Mouse (Mus musculus): ENCODE measurements around the gene Amz1. TPM values are rescaled to one million over a fixed set of nuclear protein-coding genes. Genes with fewer than 3 reads are reported as not detected.

Amz1 gene
- 2.7 and 3.3 TPM in 2 replicates for polyA plus RNA-seq (2015; fragmentation: Nextera tagmentation; extraction: Ambion mirVana)

GRCm38 (mm10) chr5:140723822-140724221, at the start of gene Amz1:
TSS of gene Amz1 (plus strand) at chr5:140724127.
- peaks cover 3% of the 10 kb centered on the region for H3K36me3 ChIP-seq (ENCODE audit: insufficient read depth, low read length)
- TF ChIP-seq EP300 (IDR thresholded peaks at IDR 0.05), result no peak
- no peak for TF ChIP-seq CTCF (IDR thresholded peaks at IDR 0.05)
- no peaks in the 10 kb centered on the region for H3K27me3 ChIP-seq (replicated peaks; ENCODE audit: insufficient read depth, low read length)
- no peak within 1 kb of the TSS for H3K4me2 ChIP-seq (replicated peaks; ENCODE audit: low read depth, low read length)
- ATAC-seq (no peak), DNase-seq (ENCODE audit: low spot score) (no peak)
- H3K9me3 ChIP-seq (ENCODE audit: low read length), result no peaks in the 10 kb centered on the region
- 58% methylated on average over 13 of the region's 13 CpGs for WGBS
- no peak within 1 kb of the TSS for H3K9ac ChIP-seq (replicated peaks; ENCODE audit: low read depth)
- H3K27ac ChIP-seq (ENCODE audit: low read length), result no peak within 1 kb of the TSS
- no peak within 1 kb of the TSS for H3K4me3 ChIP-seq (ENCODE audit: low read depth, low read length)
- H3K4me1 ChIP-seq (ENCODE audit: insufficient read depth, low read depth, low read length), result no peaks in the 10 kb centered on the region

- H3K4me1 ChIP-seq (ENCODE audit: insufficient read depth, low read depth, low read length), result no peaks in the 10 kb centered on the region
- TF ChIP-seq CTCF (IDR thresholded peaks at IDR 0.05) (no peak), EP300 (IDR thresholded peaks at IDR 0.05) (no peak)
- no peak overlapping the region for H3K27ac ChIP-seq (ENCODE audit: low read length)
- no peak overlapping the region for H3K9ac ChIP-seq (replicated peaks; ENCODE audit: low read depth)
- no peaks in the 10 kb centered on the region for H3K9me3 ChIP-seq (ENCODE audit: low read length)
- no peaks in the 10 kb centered on the region for H3K27me3 ChIP-seq (replicated peaks; ENCODE audit: insufficient read depth, low read length)
- 79% methylated on average over 11 of the region's 11 CpGs for WGBS
- H3K36me3 ChIP-seq (ENCODE audit: insufficient read depth, low read length), result 0 out of 2 replicates have a peak, but pooled peaks cover 7% of the 10 kb centered on the region
- DNase-seq (ENCODE audit: low spot score) (no peak), ATAC-seq (no peak)
- no peak overlapping the region for H3K4me3 ChIP-seq (ENCODE audit: low read depth, low read length)
- H3K4me2 ChIP-seq (replicated peaks; ENCODE audit: low read depth, low read length), result no peak overlapping the region
Observed at GRCm38 (mm10) chr5:140675079-140675478, 48.8 kb upstream of the Amz1 start.

GRCm38 (mm10) chr5:140675640-140676039, 48.3 kb upstream of the Amz1 start:
- H3K9ac ChIP-seq (replicated peaks; ENCODE audit: low read depth), result no peak overlapping the region
- TF ChIP-seq CTCF (IDR thresholded peaks at IDR 0.05) (no peak), EP300 (IDR thresholded peaks at IDR 0.05) (no peak)
- no peak for DNase-seq (ENCODE audit: low spot score)
- no peak overlapping the region for H3K27ac ChIP-seq (ENCODE audit: low read length)
- H3K4me3 ChIP-seq (ENCODE audit: low read depth, low read length), result no peak overlapping the region
- ATAC-seq, result no peak
- no peak overlapping the region for H3K4me2 ChIP-seq (replicated peaks; ENCODE audit: low read depth, low read length)
- no peaks in the 10 kb centered on the region for H3K9me3 ChIP-seq (ENCODE audit: low read length)
- no peaks in the 10 kb centered on the region for H3K4me1 ChIP-seq (ENCODE audit: insufficient read depth, low read depth, low read length)
- no peaks in the 10 kb centered on the region for H3K27me3 ChIP-seq (replicated peaks; ENCODE audit: insufficient read depth, low read length)
- 83% methylated on average over 11 of the region's 11 CpGs for whole genome bisulfite sequencing
- 0 out of 2 replicates have a peak, but pooled peaks cover 7% of the 10 kb centered on the region for H3K36me3 ChIP-seq (ENCODE audit: insufficient read depth, low read length)

GRCm38 (mm10) chr5:140677137-140677536, 46.8 kb upstream of the Amz1 start:
- no peak for ATAC-seq
- Histone ChIP-seq H3K36me3 (ENCODE audit: insufficient read depth, low read length) (0 out of 2 replicates have a peak, but pooled peaks cover 10% of the 10 kb centered on the region), H3K9ac (replicated peaks; ENCODE audit: low read depth) (no peak overlapping the region), H3K4me2 (replicated peaks; ENCODE audit: low read depth, low read length) (no peak overlapping the region), H3K27ac (ENCODE audit: low read length) (no peak overlapping the region), H3K27me3 (replicated peaks; ENCODE audit: insufficient read depth, low read length) (no peaks in the 10 kb centered on the region), H3K4me3 (ENCODE audit: low read depth, low read length) (no peak overlapping the region), H3K4me1 (ENCODE audit: insufficient read depth, low read depth, low read length) (no peaks in the 10 kb centered on the region), H3K9me3 (ENCODE audit: low read length) (no peaks in the 10 kb centered on the region)
- 90% methylated on average over 6 of the region's 6 CpGs for WGBS
- TF ChIP-seq EP300 (IDR thresholded peaks at IDR 0.05), result no peak
- no peak for TF ChIP-seq CTCF (IDR thresholded peaks at IDR 0.05)
- DNase-seq (ENCODE audit: low spot score), result no peak

DNA sequence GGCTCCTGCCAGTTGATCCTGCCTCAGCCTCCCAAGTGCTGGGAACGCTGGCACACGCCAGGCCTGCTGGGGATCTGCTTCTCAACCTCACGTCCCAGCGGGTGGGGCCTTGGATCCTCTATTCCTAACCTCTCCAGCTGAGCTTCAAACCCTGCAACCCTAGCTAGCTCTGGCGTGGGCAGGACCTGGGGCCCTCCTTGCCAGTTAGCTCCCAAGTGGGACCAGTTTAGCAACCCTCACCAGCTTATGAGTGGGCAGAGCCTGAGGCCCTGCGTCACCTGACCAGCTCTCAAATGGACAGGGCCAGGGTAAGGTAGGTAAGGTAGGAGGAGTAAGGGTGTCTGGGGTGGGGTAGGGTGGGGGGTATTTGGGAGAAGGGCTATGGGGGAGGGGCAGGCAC, 43.9 kb upstream of the Amz1 start:
- no peaks in the 10 kb centered on the region for H3K4me1 ChIP-seq (ENCODE audit: insufficient read depth, low read depth, low read length)
- TF ChIP-seq CTCF (IDR thresholded peaks at IDR 0.05) (no peak), EP300 (IDR thresholded peaks at IDR 0.05) (no peak)
- 0 out of 2 replicates have a peak, but pooled peaks cover 13% of the 10 kb centered on the region for H3K36me3 ChIP-seq (ENCODE audit: insufficient read depth, low read length)
- no peak for DNase-seq (ENCODE audit: low spot score)
- H3K4me2 ChIP-seq (replicated peaks; ENCODE audit: low read depth, low read length), result no peak overlapping the region
- no peak overlapping the region for H3K4me3 ChIP-seq (ENCODE audit: low read depth, low read length)
- ATAC-seq, result peak; percentile 12; the same call in 1 of the 2 replicates
- H3K9me3 ChIP-seq (ENCODE audit: low read length), result no peaks in the 10 kb centered on the region
- WGBS, result 75% methylated on average over 6 of the region's 6 CpGs
- no peak overlapping the region for H3K9ac ChIP-seq (replicated peaks; ENCODE audit: low read depth)
- no peak overlapping the region for H3K27ac ChIP-seq (ENCODE audit: low read length)
- no peaks in the 10 kb centered on the region for H3K27me3 ChIP-seq (replicated peaks; ENCODE audit: insufficient read depth, low read length)

DNA sequence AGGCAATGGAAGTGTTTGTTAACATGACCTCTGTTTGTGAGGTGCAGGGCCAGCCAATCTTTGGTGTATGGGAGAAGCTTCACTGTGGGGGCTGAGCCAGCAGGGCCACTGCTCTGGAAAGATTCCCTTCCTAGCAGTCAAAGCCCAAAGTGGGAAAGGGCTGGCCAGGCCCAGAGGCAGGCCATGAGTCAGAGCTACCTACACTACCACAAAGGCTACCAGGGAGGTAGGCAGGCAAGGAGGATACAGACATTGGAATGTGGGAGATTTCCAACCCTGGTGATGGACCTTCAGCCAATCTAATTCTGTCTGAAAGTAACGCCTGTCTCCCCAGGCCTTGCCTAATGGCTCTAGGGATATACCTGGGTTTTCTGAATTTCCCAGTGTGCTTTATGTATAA, 43.0 kb upstream of the Amz1 start:
- H3K4me1 ChIP-seq (ENCODE audit: insufficient read depth, low read depth, low read length), result no peaks in the 10 kb centered on the region
- no peak overlapping the region for H3K9ac ChIP-seq (replicated peaks; ENCODE audit: low read depth)
- H3K36me3 ChIP-seq (ENCODE audit: insufficient read depth, low read length), result 0 out of 2 replicates have a peak, but pooled peaks cover 13% of the 10 kb centered on the region
- ATAC-seq (no peak), DNase-seq (ENCODE audit: low spot score) (no peak)
- H3K9me3 ChIP-seq (ENCODE audit: low read length), result no peaks in the 10 kb centered on the region
- no peak for TF ChIP-seq EP300 (IDR thresholded peaks at IDR 0.05)
- no peak for TF ChIP-seq CTCF (IDR thresholded peaks at IDR 0.05)
- H3K4me3 ChIP-seq (ENCODE audit: low read depth, low read length), result no peak overlapping the region
- no peak overlapping the region for H3K4me2 ChIP-seq (replicated peaks; ENCODE audit: low read depth, low read length)
- H3K27me3 ChIP-seq (replicated peaks; ENCODE audit: insufficient read depth, low read length), result no peaks in the 10 kb centered on the region
- WGBS, result 77% methylated on average over 1 of the region's 1 CpGs
- no peak overlapping the region for H3K27ac ChIP-seq (ENCODE audit: low read length)

DNA sequence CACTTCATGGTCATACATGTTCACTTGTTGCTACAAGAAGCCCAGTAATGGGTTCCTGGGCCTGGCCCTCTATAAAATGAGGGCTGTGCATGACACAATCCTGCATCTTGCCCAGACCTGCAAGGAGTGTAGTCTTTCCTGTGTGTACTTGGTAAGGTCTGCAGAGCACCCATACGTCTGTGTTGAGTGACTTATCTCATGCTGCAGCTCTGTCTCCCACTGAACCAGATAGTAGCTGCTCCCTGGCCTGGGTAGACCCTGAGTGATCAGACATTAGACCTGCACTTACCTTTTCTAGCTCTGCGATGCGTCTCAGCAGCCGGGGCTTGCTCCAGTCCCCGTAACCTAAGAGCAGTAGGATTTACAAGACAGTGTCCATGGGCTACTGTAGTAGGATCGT, 41.8 kb upstream of the Amz1 start:
- H3K36me3 ChIP-seq (ENCODE audit: insufficient read depth, low read length), result 0 out of 2 replicates have a peak, but pooled peaks cover 11% of the 10 kb centered on the region
- H3K9me3 ChIP-seq (ENCODE audit: low read length), result no peaks in the 10 kb centered on the region
- H3K4me3 ChIP-seq (ENCODE audit: low read depth, low read length), result no peak overlapping the region
- H3K4me1 ChIP-seq (ENCODE audit: insufficient read depth, low read depth, low read length), result no peaks in the 10 kb centered on the region
- no peak overlapping the region for H3K9ac ChIP-seq (replicated peaks; ENCODE audit: low read depth)
- H3K27ac ChIP-seq (ENCODE audit: low read length), result no peak overlapping the region
- no peak for DNase-seq (ENCODE audit: low spot score)
- H3K27me3 ChIP-seq (replicated peaks; ENCODE audit: insufficient read depth, low read length), result no peaks in the 10 kb centered on the region
- no peak for TF ChIP-seq CTCF (IDR thresholded peaks at IDR 0.05)
- no peak for TF ChIP-seq EP300 (IDR thresholded peaks at IDR 0.05)
- 90% methylated on average over 6 of the region's 6 CpGs for WGBS
- H3K4me2 ChIP-seq (replicated peaks; ENCODE audit: low read depth, low read length), result no peak overlapping the region
- ATAC-seq, result no peak

Data from lung, postnatal 0 days (tissue).